Mouse (Mus musculus): ENCODE measurements around the gene Tex14.

DNA sequence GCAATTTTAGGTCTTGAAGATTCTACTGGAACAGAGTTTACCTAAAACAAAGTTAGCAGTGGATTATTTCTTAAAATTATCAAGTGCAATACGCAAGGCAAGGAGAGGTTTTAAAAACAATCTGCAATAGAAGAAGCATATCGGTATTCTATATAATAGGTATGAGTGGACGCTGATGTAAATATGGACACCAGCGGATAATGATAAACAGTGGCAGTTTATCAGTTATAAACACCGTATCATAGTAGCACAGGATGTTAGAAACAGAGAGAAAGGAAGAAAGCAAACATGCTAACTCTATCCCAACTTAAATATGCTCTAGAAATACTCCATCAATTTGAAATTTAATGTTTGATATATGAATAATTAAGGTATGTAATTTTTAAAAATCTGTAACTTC is 39.7 kb upstream of the Tex14 start:
- TF ChIP-seq CTCF (IDR thresholded peaks at IDR 0.05; ENCODE audit: borderline replicate concordance, control insufficient read depth, extremely low read depth, insufficient read depth, low read length, poor library complexity) (no peak), POLR2A (IDR thresholded peaks at IDR 0.05; ENCODE audit: control insufficient read depth, extremely low read depth, insufficient read depth, low read length, poor library complexity) (no peak)

Data from thymus, adult 2 months (tissue).